Mouse (Mus musculus) lung, postnatal 0 days (tissue): Measurements from ENCODE around the gene Itpr2. TPM values are rescaled to one million over a fixed set of nuclear protein-coding genes. Genes with fewer than 3 reads are reported as not detected.

Source experiments
- ATAC-seq: fragments of 200-750 bp; cut with Nextera tagmentation; 2 replicates; pipeline ENCODE4 v1.8.0; 2017; ENCODE audit warnings: moderate library complexity
- DNase-seq: peaks from one replicate; pipeline ENCODE4 v3.0.0-alpha.2; 2016; ENCODE audit warnings: low spot score
- H3K27ac ChIP-seq: fragments of 300-500 bp; sonication (generic); 2 replicates; pipeline ENCODE4 v1.5.1; 2014; ENCODE audit warnings: antibody characterized with exemption, mild to moderate bottlenecking, low read length, mixed read lengths
- H3K27me3 ChIP-seq: fragments of 300-500 bp; sonication (generic); replicated peaks from 2 replicates; pipeline ENCODE4 v1.6.1; 2014; ENCODE audit warnings: low read length, mixed read lengths; ENCODE audit not compliant: insufficient read depth
- H3K36me3 ChIP-seq: fragments of 300-500 bp; sonication (generic); 2 replicates; pipeline ENCODE4 v1.6.1; 2014; ENCODE audit warnings: low read length, mixed read lengths; ENCODE audit not compliant: insufficient read depth
- H3K4me1 ChIP-seq: fragments of 300-500 bp; sonication (generic); 2 replicates; pipeline ENCODE4 v1.6.1; 2014; ENCODE audit warnings: antibody characterized with exemption, low read depth, low read length, mixed read lengths; ENCODE audit not compliant: insufficient read depth
- H3K4me2 ChIP-seq: fragments of 300-500 bp; sonication (generic); replicated peaks from 2 replicates; pipeline ENCODE4 v1.6.1; 2014; ENCODE audit warnings: low read depth, mild to moderate bottlenecking, low read length, moderate library complexity, mixed read lengths
- H3K4me3 ChIP-seq: fragments of 300-500 bp; sonication (generic); 2 replicates; pipeline ENCODE4 v1.5.1; 2014; ENCODE audit warnings: low read depth, low read length
- H3K9ac ChIP-seq: fragments of 300-500 bp; sonication (generic); replicated peaks from 2 replicates; pipeline ENCODE4 v1.6.1; 2014; ENCODE audit warnings: low read depth, mild to moderate bottlenecking
- H3K9me3 ChIP-seq: fragments of 300-500 bp; sonication (generic); 2 replicates; pipeline ENCODE4 v1.6.1; 2016; ENCODE audit warnings: low read length, mixed read lengths
- CTCF ChIP-seq: IDR thresholded peaks from 2 replicates; pipeline ENCODE4 v1.5.1; 2016; ENCODE audit warnings: antibody characterized with exemption, mild to moderate bottlenecking
- EP300 ChIP-seq: IDR thresholded peaks from 2 replicates; pipeline ENCODE4 v1.6.1; 2016; ENCODE audit warnings: antibody characterized with exemption, mild to moderate bottlenecking, control low read depth
- WGBS: fragments of 180-500 bp; shearing (Covaris S2); extraction: QIAGEN DNeasy Blood & Tissue Kit; methylation state at CpG from one replicate; pipeline ENCODE4 v1.1.7; 2014; 5-methylcytosine and 5-hydroxymethylcytosine counted together
- polyA plus RNA-seq: library from polyadenylated mRNA; unstranded; fragments of >200 nt; fragmentation: Nextera tagmentation; extraction: Ambion mirVana; gene quantifications from 2 replicates; pipeline ENCODE4 v1.2.1, GENCODE M21; 2015

Gene Itpr2
- polyA plus RNA-seq = 15.7 and 23.2 TPM in 2 replicates

- Histone ChIP-seq H3K9me3 (no peaks in the 10 kb centered on the region), H3K4me3 (peak within 1 kb of the TSS; percentile 58), H3K27me3 (no peaks in the 10 kb centered on the region), H3K9ac (peak within 1 kb of the TSS; percentile 73), H3K4me2 (peak within 1 kb of the TSS; percentile 93), H3K4me1 (peaks cover 8% of the 10 kb centered on the region; the same call in 1 of the 2 replicates), H3K27ac (peak within 1 kb of the TSS; percentile 89), H3K36me3 (no peaks in the 10 kb centered on the region)
- DNase-seq = peak; percentile 89
- TF ChIP-seq EP300 = no peak
- TF ChIP-seq CTCF = peak; percentile 51
- WGBS = 1% methylated on average over 68 of the region's 70 CpGs
- ATAC-seq = peak; percentile 98
These were observed at the start of gene Itpr2 for GRCm38 (mm10) chr6:146501866-146502804. TSS of gene Itpr2 (minus strand) at chr6:146502223.

GRCm38 (mm10) chr6:146551326-146551725 is 49.3 kb upstream of the Itpr2 start:
- no peak overlapping the region for H3K9ac ChIP-seq
- no peak overlapping the region for H3K27ac ChIP-seq
- H3K36me3 ChIP-seq = peaks cover 46% of the 10 kb centered on the region
- no peak for DNase-seq
- ATAC-seq = no peak
- no peak for TF ChIP-seq EP300
- no peak for TF ChIP-seq CTCF
- no peak overlapping the region for H3K4me3 ChIP-seq
- no peaks in the 10 kb centered on the region for H3K9me3 ChIP-seq
- no peaks in the 10 kb centered on the region for H3K4me1 ChIP-seq
- H3K27me3 ChIP-seq = no peaks in the 10 kb centered on the region
- H3K4me2 ChIP-seq = no peak overlapping the region

- H3K4me2 ChIP-seq = no peak overlapping the region
- ATAC-seq (no peak), DNase-seq (peak; percentile 12)
- H3K36me3 ChIP-seq = peaks cover 38% of the 10 kb centered on the region
- H3K9me3 ChIP-seq = no peaks in the 10 kb centered on the region
- WGBS = 63% methylated on average over 2 of the region's 2 CpGs
- no peaks in the 10 kb centered on the region for H3K4me1 ChIP-seq
- no peak overlapping the region for H3K27ac ChIP-seq
- TF ChIP-seq CTCF (no peak), EP300 (no peak)
- no peak overlapping the region for H3K9ac ChIP-seq
- H3K4me3 ChIP-seq = no peak overlapping the region
- H3K27me3 ChIP-seq = no peaks in the 10 kb centered on the region
These were observed 48.4 kb upstream of the Itpr2 start for GRCm38 (mm10) chr6:146550421-146550820.

- Histone ChIP-seq H3K27ac (no peak overlapping the region), H3K36me3 (peaks cover 4% of the 10 kb centered on the region), H3K4me1 (no peaks in the 10 kb centered on the region), H3K27me3 (no peaks in the 10 kb centered on the region), H3K4me3 (no peak overlapping the region), H3K9ac (no peak overlapping the region), H3K4me2 (no peak overlapping the region), H3K9me3 (no peaks in the 10 kb centered on the region)
- no peak for TF ChIP-seq EP300
- TF ChIP-seq CTCF = no peak
- WGBS = 66% methylated on average over 5 of the region's 5 CpGs
- DNase-seq = peak; percentile 45
- peak; percentile 81 for ATAC-seq
These were observed 43.4 kb upstream of the Itpr2 start for GRCm38 (mm10) chr6:146545289-146545865.

GRCm38 (mm10) chr6:146544622-146545021 is 42.6 kb upstream of the Itpr2 start:
- TF ChIP-seq CTCF (peak; percentile 21; the same call in 1 of the 2 replicates), EP300 (no peak)
- H3K27ac ChIP-seq = no peak overlapping the region

GRCm38 (mm10) chr6:146540386-146540785 is 38.4 kb upstream of the Itpr2 start:
- Histone ChIP-seq H3K36me3 (no peaks in the 10 kb centered on the region), H3K27ac (no peak overlapping the region), H3K9ac (no peak overlapping the region), H3K4me1 (no peaks in the 10 kb centered on the region), H3K9me3 (no peaks in the 10 kb centered on the region), H3K27me3 (no peaks in the 10 kb centered on the region), H3K4me2 (no peak overlapping the region), H3K4me3 (no peak overlapping the region)
- DNase-seq (no peak), ATAC-seq (no peak)
- TF ChIP-seq EP300 = no peak
- no peak for TF ChIP-seq CTCF
- 76% methylated on average over 3 of the region's 3 CpGs for WGBS

More at GRCm38 (mm10) chr6:146544622-146545021, 42.6 kb upstream of the Itpr2 start:
- 85% methylated on average over 1 of the region's 1 CpGs for WGBS
- H3K4me1 ChIP-seq = no peaks in the 10 kb centered on the region
- H3K4me2 ChIP-seq = no peak overlapping the region
- H3K4me3 ChIP-seq = no peak overlapping the region
- no peak for DNase-seq
- no peaks in the 10 kb centered on the region for H3K27me3 ChIP-seq
- H3K9ac ChIP-seq = no peak overlapping the region
- H3K36me3 ChIP-seq = no peaks in the 10 kb centered on the region; the same call in 1 of the 2 replicates
- no peak for ATAC-seq
- no peaks in the 10 kb centered on the region for H3K9me3 ChIP-seq
